Mouse (Mus musculus): ENCODE results near the gene Fcamr. TPM values are rescaled to one million over a fixed set of nuclear protein-coding genes. Genes with fewer than 3 reads are reported as not detected.
A peak's percentile ranks its signal among the peaks of the same experiment; 100 is the strongest.

The Fcamr gene
- polyA plus RNA-seq, 1 experiment from 2014 or later: not detected

GRCm38 (mm10) chr1:130819737-130820136, 19.0 kb downstream of the Fcamr start:
- 77% methylated on average over 1 of the region's 1 CpGs for WGBS
- no peaks in the 10 kb centered on the region for H3K27me3 ChIP-seq (ENCODE audit: control insufficient read depth, insufficient read depth, low read length)
- H3K4me2 ChIP-seq (replicated peaks; ENCODE audit: low read depth, low read length): no peak overlapping the region
- no peak overlapping the region for H3K27ac ChIP-seq (ENCODE audit: low read depth, low read length)
- no peak for ATAC-seq (ENCODE audit: low FRiP score, low TSS enrichment)
- no peak overlapping the region for H3K9ac ChIP-seq (ENCODE audit: low read depth, low read length)
- no peaks in the 10 kb centered on the region for H3K4me1 ChIP-seq (ENCODE audit: control insufficient read depth, insufficient read depth, low read length)
- no peak overlapping the region for H3K4me3 ChIP-seq (ENCODE audit: low read length)
- no peaks in the 10 kb centered on the region for H3K36me3 ChIP-seq (ENCODE audit: control insufficient read depth, insufficient read depth, low read length)
- no peaks in the 10 kb centered on the region for H3K9me3 ChIP-seq (ENCODE audit: control insufficient read depth, low read length)

- Histone ChIP-seq H3K36me3 (ENCODE audit: control insufficient read depth, insufficient read depth, low read length) (no peaks in the 10 kb centered on the region), H3K9me3 (ENCODE audit: control insufficient read depth, low read length) (no peaks in the 10 kb centered on the region), H3K4me3 (ENCODE audit: low read length) (no peak overlapping the region), H3K27ac (ENCODE audit: low read depth, low read length) (no peak overlapping the region), H3K9ac (ENCODE audit: low read depth, low read length) (no peak overlapping the region), H3K4me1 (ENCODE audit: control insufficient read depth, insufficient read depth, low read length) (no peaks in the 10 kb centered on the region), H3K27me3 (ENCODE audit: control insufficient read depth, insufficient read depth, low read length) (no peaks in the 10 kb centered on the region), H3K4me2 (replicated peaks; ENCODE audit: low read depth, low read length) (no peak overlapping the region)
- ATAC-seq (ENCODE audit: low FRiP score, low TSS enrichment): no peak
- WGBS: 91% methylated on average over 7 of the region's 7 CpGs
Measured at GRCm38 (mm10) chr1:130820316-130821148, 19.8 kb downstream of the Fcamr start.

GRCm38 (mm10) chr1:130821149-130821471, 20.4 kb downstream of the Fcamr start:
- no peak for ATAC-seq (ENCODE audit: low FRiP score, low TSS enrichment)
- Histone ChIP-seq H3K9ac (ENCODE audit: low read depth, low read length) (no peak overlapping the region), H3K4me2 (replicated peaks; ENCODE audit: low read depth, low read length) (no peak overlapping the region), H3K36me3 (ENCODE audit: control insufficient read depth, insufficient read depth, low read length) (no peaks in the 10 kb centered on the region), H3K27ac (ENCODE audit: low read depth, low read length) (no peak overlapping the region), H3K9me3 (ENCODE audit: control insufficient read depth, low read length) (no peaks in the 10 kb centered on the region), H3K4me1 (ENCODE audit: control insufficient read depth, insufficient read depth, low read length) (no peaks in the 10 kb centered on the region), H3K4me3 (ENCODE audit: low read length) (no peak overlapping the region), H3K27me3 (ENCODE audit: control insufficient read depth, insufficient read depth, low read length) (no peaks in the 10 kb centered on the region)
- 76% methylated on average over 2 of the region's 2 CpGs for WGBS

GRCm38 (mm10) chr1:130821911-130822625, 21.4 kb downstream of the Fcamr start:
- H3K4me2 ChIP-seq (replicated peaks; ENCODE audit: low read depth, low read length): no peak overlapping the region
- ATAC-seq (ENCODE audit: low FRiP score, low TSS enrichment): no peak
- H3K9ac ChIP-seq (ENCODE audit: low read depth, low read length): no peak overlapping the region
- H3K4me3 ChIP-seq (ENCODE audit: low read length): no peak overlapping the region
- H3K9me3 ChIP-seq (ENCODE audit: control insufficient read depth, low read length): no peaks in the 10 kb centered on the region
- WGBS: 66% methylated on average over 9 of the region's 9 CpGs
- no peaks in the 10 kb centered on the region for H3K36me3 ChIP-seq (ENCODE audit: control insufficient read depth, insufficient read depth, low read length)
- no peaks in the 10 kb centered on the region for H3K4me1 ChIP-seq (ENCODE audit: control insufficient read depth, insufficient read depth, low read length)
- H3K27me3 ChIP-seq (ENCODE audit: control insufficient read depth, insufficient read depth, low read length): no peaks in the 10 kb centered on the region
- no peak overlapping the region; the same call in 1 of the 2 replicates for H3K27ac ChIP-seq (ENCODE audit: low read depth, low read length)

- H3K27me3 ChIP-seq (ENCODE audit: control insufficient read depth, insufficient read depth, low read length): no peaks in the 10 kb centered on the region
- no peak for ATAC-seq (ENCODE audit: low FRiP score, low TSS enrichment)
- no peaks in the 10 kb centered on the region for H3K36me3 ChIP-seq (ENCODE audit: control insufficient read depth, insufficient read depth, low read length)
- H3K4me1 ChIP-seq (ENCODE audit: control insufficient read depth, insufficient read depth, low read length): no peaks in the 10 kb centered on the region
- no peak within 1 kb of the TSS for H3K4me3 ChIP-seq (ENCODE audit: low read length)
- H3K9me3 ChIP-seq (ENCODE audit: control insufficient read depth, low read length): no peaks in the 10 kb centered on the region
- WGBS: 89% methylated on average over 5 of the region's 5 CpGs
- H3K9ac ChIP-seq (ENCODE audit: low read depth, low read length): no peak within 1 kb of the TSS
- no peak within 1 kb of the TSS for H3K4me2 ChIP-seq (replicated peaks; ENCODE audit: low read depth, low read length)
- H3K27ac ChIP-seq (ENCODE audit: low read depth, low read length): no peak within 1 kb of the TSS
Measured at GRCm38 (mm10) chr1:130826448-130826847, 25.7 kb downstream of the Fcamr start, which contains the start of gene Pigr. Gene Pigr (plus strand): TSS chr1:130826684.

- 79% methylated on average over 4 of the region's 4 CpGs for WGBS
- H3K4me1 ChIP-seq (ENCODE audit: control insufficient read depth, insufficient read depth, low read length): peaks cover 6% of the 10 kb centered on the region; the same call in 1 of the 2 replicates
- no peak overlapping the region for H3K4me3 ChIP-seq (ENCODE audit: low read length)
- no peaks in the 10 kb centered on the region for H3K36me3 ChIP-seq (ENCODE audit: control insufficient read depth, insufficient read depth, low read length)
- H3K9me3 ChIP-seq (ENCODE audit: control insufficient read depth, low read length): no peaks in the 10 kb centered on the region
- H3K27ac ChIP-seq (ENCODE audit: low read depth, low read length): no peak overlapping the region
- ATAC-seq (ENCODE audit: low FRiP score, low TSS enrichment): no peak
- H3K27me3 ChIP-seq (ENCODE audit: control insufficient read depth, insufficient read depth, low read length): no peaks in the 10 kb centered on the region
- no peak overlapping the region for H3K4me2 ChIP-seq (replicated peaks; ENCODE audit: low read depth, low read length)
- no peak overlapping the region for H3K9ac ChIP-seq (ENCODE audit: low read depth, low read length)
Measured at GRCm38 (mm10) chr1:130828656-130829055, 28.0 kb downstream of the Fcamr start.

- peak; percentile 61; the same call in 1 of the 2 replicates for ATAC-seq (ENCODE audit: low FRiP score, low TSS enrichment)
- peaks cover 6% of the 10 kb centered on the region; the same call in 1 of the 2 replicates for H3K4me1 ChIP-seq (ENCODE audit: control insufficient read depth, insufficient read depth, low read length)
- H3K9ac ChIP-seq (ENCODE audit: low read depth, low read length): no peak overlapping the region
- no peaks in the 10 kb centered on the region for H3K9me3 ChIP-seq (ENCODE audit: control insufficient read depth, low read length)
- H3K27me3 ChIP-seq (ENCODE audit: control insufficient read depth, insufficient read depth, low read length): no peaks in the 10 kb centered on the region
- H3K4me2 ChIP-seq (replicated peaks; ENCODE audit: low read depth, low read length): no peak overlapping the region
- H3K36me3 ChIP-seq (ENCODE audit: control insufficient read depth, insufficient read depth, low read length): no peaks in the 10 kb centered on the region
- no peak overlapping the region for H3K27ac ChIP-seq (ENCODE audit: low read depth, low read length)
- H3K4me3 ChIP-seq (ENCODE audit: low read length): no peak overlapping the region
- 56% methylated on average over 8 of the region's 8 CpGs for WGBS
Measured at GRCm38 (mm10) chr1:130829906-130830830, 29.5 kb downstream of the Fcamr start.

GRCm38 (mm10) chr1:130832230-130833149, 31.8 kb downstream of the Fcamr start:
- no peak overlapping the region for H3K4me3 ChIP-seq (ENCODE audit: low read length)
- 44% methylated on average over 5 of the region's 5 CpGs for WGBS
- no peak overlapping the region for H3K9ac ChIP-seq (ENCODE audit: low read depth, low read length)
- no peaks in the 10 kb centered on the region for H3K9me3 ChIP-seq (ENCODE audit: control insufficient read depth, low read length)
- peaks cover 6% of the 10 kb centered on the region; the same call in 1 of the 2 replicates for H3K4me1 ChIP-seq (ENCODE audit: control insufficient read depth, insufficient read depth, low read length)
- H3K27ac ChIP-seq (ENCODE audit: low read depth, low read length): no peak overlapping the region
- no peaks in the 10 kb centered on the region for H3K27me3 ChIP-seq (ENCODE audit: control insufficient read depth, insufficient read depth, low read length)
- H3K36me3 ChIP-seq (ENCODE audit: control insufficient read depth, insufficient read depth, low read length): no peaks in the 10 kb centered on the region
- no peak overlapping the region for H3K4me2 ChIP-seq (replicated peaks; ENCODE audit: low read depth, low read length)
- peak; percentile 61; the same call in 1 of the 2 replicates for ATAC-seq (ENCODE audit: low FRiP score, low TSS enrichment)

All from kidney, embryonic 14.5 days (tissue).